Mouse (Mus musculus) heart, adult 8-10 months (tissue): ENCODE measurements at regions not wholly inside any gene's neighbourhood (a gene's known extent, or its start where the extent isn't known, plus 50 kb on each side); places are given as distances from the start of the nearest gene placed in this dataset.

Experiments
- DNase-seq: peaks from one replicate; pipeline ENCODE4 v3.0.0; 2022; ENCODE audit warnings: low spot score

GRCm38 (mm10) chr8:95979223-95979622, 90.9 kb upstream of the Got2 start:
- no peak for DNase-seq

- DNase-seq = no peak
These were observed 86.5 kb upstream of the Got2 start for GRCm38 (mm10) chr8:95974889-95975288.

- DNase-seq = no peak
These were observed 85.9 kb upstream of the Got2 start for GRCm38 (mm10) chr8:95974231-95974630.

- DNase-seq = no peak
These were observed 85.2 kb upstream of the Got2 start for GRCm38 (mm10) chr8:95973571-95973970.

- no peak for DNase-seq
These were observed 80.5 kb upstream of the Got2 start for GRCm38 (mm10) chr8:95968828-95969227.

GRCm38 (mm10) chr8:95966430-95966829, 78.1 kb upstream of the Got2 start:
- no peak for DNase-seq

GRCm38 (mm10) chr8:95952257-95952656, 63.9 kb upstream of the Got2 start:
- no peak for DNase-seq

- DNase-seq = peak; percentile 19
These were observed 63.4 kb upstream of the Got2 start for GRCm38 (mm10) chr8:95951794-95952193.
